Mouse (Mus musculus): ENCODE data around the gene Map2k5.

GRCm38 (mm10) chr9:63192809-63193208 is 184.9 kb downstream of the Map2k5 start:
- TF ChIP-seq CTCF (conservative IDR thresholded peaks at IDR 0.05; ENCODE audit: low read length): no peak
- no peak for TF ChIP-seq NANOG (IDR thresholded peaks at IDR 0.05; ENCODE audit: borderline replicate concordance, low read length)
